Mouse (Mus musculus) lung, embryonic 14.5 days (tissue): Measurements from ENCODE around the gene Qtrt2. TPM values are rescaled to one million over a fixed set of nuclear protein-coding genes. Genes with fewer than 3 reads are reported as not detected.

ENCODE experiments used
- ATAC-seq: fragments of 200-750 bp; cut with Nextera tagmentation; 2 replicates; pipeline ENCODE4 v1.8.0; 2017; ENCODE audit warnings: mild to moderate bottlenecking, moderate TSS enrichment, moderate library complexity; ENCODE audit not compliant: insufficient read depth
- DNase-seq: peaks from one replicate; pipeline ENCODE4 v3.0.0-alpha.2; 2015
- H3K27ac ChIP-seq: fragments of 300-500 bp; sonication (generic); 2 replicates; pipeline ENCODE4 v1.5.1; 2014; ENCODE audit warnings: low read depth, mild to moderate bottlenecking, moderate library complexity
- H3K27me3 ChIP-seq: fragments of 300-500 bp; sonication (generic); 2 replicates; pipeline ENCODE4 v1.6.1; 2014; ENCODE audit warnings: low read length, control low read depth; ENCODE audit not compliant: insufficient read depth
- H3K36me3 ChIP-seq: fragments of 300-500 bp; sonication (generic); 2 replicates; pipeline ENCODE4 v1.6.1; 2014; ENCODE audit warnings: control low read depth; ENCODE audit not compliant: insufficient read depth
- H3K4me1 ChIP-seq: fragments of 300-500 bp; sonication (generic); 2 replicates; pipeline ENCODE4 v1.6.1; 2014; ENCODE audit warnings: antibody characterized with exemption, control low read depth; ENCODE audit not compliant: insufficient read depth
- H3K4me2 ChIP-seq: fragments of 300-500 bp; sonication (generic); 2 replicates; pipeline ENCODE4 v1.6.1; 2014; ENCODE audit warnings: mild to moderate bottlenecking
- H3K4me3 ChIP-seq: fragments of 300-500 bp; sonication (generic); 2 replicates; pipeline ENCODE4 v1.5.1; 2014; ENCODE audit warnings: low read depth, low read length
- H3K9ac ChIP-seq: fragments of 300-500 bp; sonication (generic); 2 replicates; pipeline ENCODE4 v1.6.1; 2014
- H3K9me3 ChIP-seq: fragments of 300-500 bp; sonication (generic); 2 replicates; pipeline ENCODE4 v1.6.1; 2016; ENCODE audit warnings: low read depth, low read length, control low read depth
- CTCF ChIP-seq: IDR thresholded peaks from 2 replicates; pipeline ENCODE4 v1.5.1; 2016; ENCODE audit warnings: antibody characterized with exemption, low read depth
- WGBS: fragments of 180-500 bp; shearing (Covaris S2); extraction: QIAGEN DNeasy Blood & Tissue Kit; methylation state at CpG from one replicate; pipeline ENCODE4 v1.1.7; 2014; 5-methylcytosine and 5-hydroxymethylcytosine counted together
- polyA plus RNA-seq: library from polyadenylated mRNA; unstranded; fragments of >200 nt; fragmentation: Nextera tagmentation; extraction: Ambion mirVana; gene quantifications from 2 replicates; pipeline ENCODE4 v1.2.1, GENCODE M21; 2014

Gene Qtrt2
- polyA plus RNA-seq, 1 experiment from 2014 or later, result 43.0 TPM

GRCm38 (mm10) chr16:43965781-43966389 is 39.3 kb upstream of the Qtrt2 start:
- H3K4me1 ChIP-seq, result no peaks in the 10 kb centered on the region
- H3K9me3 ChIP-seq, result no peaks in the 10 kb centered on the region
- peak; percentile 33 for DNase-seq
- 87% methylated on average over 13 of the region's 13 CpGs for WGBS
- no peak overlapping the region for H3K4me3 ChIP-seq
- no peak for ATAC-seq
- TF ChIP-seq CTCF, result no peak
- no peak overlapping the region for H3K4me2 ChIP-seq
- H3K27ac ChIP-seq, result no peak overlapping the region
- no peaks in the 10 kb centered on the region for H3K27me3 ChIP-seq
- H3K36me3 ChIP-seq, result 0 out of 2 replicates have a peak, but pooled peaks cover 4% of the 10 kb centered on the region
- no peak overlapping the region for H3K9ac ChIP-seq

GRCm38 (mm10) chr16:43963780-43964179 is 37.2 kb upstream of the Qtrt2 start:
- TF ChIP-seq CTCF, result no peak
- ATAC-seq (no peak), DNase-seq (no peak)
- Histone ChIP-seq H3K4me2 (no peak overlapping the region), H3K27ac (no peak overlapping the region), H3K36me3 (0 out of 2 replicates have a peak, but pooled peaks cover 4% of the 10 kb centered on the region), H3K27me3 (no peaks in the 10 kb centered on the region), H3K4me3 (no peak overlapping the region), H3K9me3 (no peaks in the 10 kb centered on the region), H3K4me1 (no peaks in the 10 kb centered on the region), H3K9ac (no peak overlapping the region)
- 82% methylated on average over 3 of the region's 3 CpGs for WGBS

- 88% methylated on average over 9 of the region's 9 CpGs for WGBS
- 0 out of 2 replicates have a peak, but pooled peaks cover 4% of the 10 kb centered on the region for H3K36me3 ChIP-seq
- no peak overlapping the region for H3K4me3 ChIP-seq
- no peak overlapping the region for H3K4me2 ChIP-seq
- ATAC-seq, result no peak
- H3K4me1 ChIP-seq, result no peaks in the 10 kb centered on the region
- H3K27ac ChIP-seq, result no peak overlapping the region
- no peaks in the 10 kb centered on the region for H3K27me3 ChIP-seq
- DNase-seq, result no peak
- H3K9me3 ChIP-seq, result no peaks in the 10 kb centered on the region
- no peak overlapping the region for H3K9ac ChIP-seq
- no peak for TF ChIP-seq CTCF
Measured at GRCm38 (mm10) chr16:43963291-43963690, 36.7 kb upstream of the Qtrt2 start.

GRCm38 (mm10) chr16:43958038-43958437 is 31.4 kb upstream of the Qtrt2 start:
- WGBS, result 83% methylated on average over 4 of the region's 4 CpGs
- no peak for DNase-seq
- no peaks in the 10 kb centered on the region for H3K4me1 ChIP-seq
- no peak for TF ChIP-seq CTCF
- no peak for ATAC-seq
- H3K27ac ChIP-seq, result no peak overlapping the region
- 0 out of 2 replicates have a peak, but pooled peaks cover 5% of the 10 kb centered on the region for H3K36me3 ChIP-seq
- H3K27me3 ChIP-seq, result no peaks in the 10 kb centered on the region
- H3K4me2 ChIP-seq, result no peak overlapping the region
- H3K9ac ChIP-seq, result no peak overlapping the region
- no peak overlapping the region for H3K4me3 ChIP-seq
- no peaks in the 10 kb centered on the region for H3K9me3 ChIP-seq

- WGBS, result 42% methylated on average over 6 of the region's 6 CpGs
- Histone ChIP-seq H3K27me3 (no peaks in the 10 kb centered on the region), H3K4me3 (no peak overlapping the region), H3K9ac (no peak overlapping the region), H3K4me1 (no peaks in the 10 kb centered on the region), H3K27ac (no peak overlapping the region), H3K9me3 (no peaks in the 10 kb centered on the region), H3K36me3 (0 out of 2 replicates have a peak, but pooled peaks cover 5% of the 10 kb centered on the region), H3K4me2 (no peak overlapping the region)
- DNase-seq, result no peak
- no peak for ATAC-seq
- no peak for TF ChIP-seq CTCF
Measured at GRCm38 (mm10) chr16:43954913-43955312, 28.3 kb upstream of the Qtrt2 start.

- no peak for TF ChIP-seq CTCF
- Histone ChIP-seq H3K4me3 (no peak overlapping the region), H3K4me1 (no peaks in the 10 kb centered on the region), H3K4me2 (no peak overlapping the region), H3K9ac (no peak overlapping the region), H3K9me3 (no peaks in the 10 kb centered on the region), H3K27me3 (no peaks in the 10 kb centered on the region), H3K27ac (no peak overlapping the region), H3K36me3 (no peaks in the 10 kb centered on the region)
- DNase-seq, result no peak
- WGBS, result 63% methylated on average over 4 of the region's 4 CpGs
- no peak for ATAC-seq
Measured at GRCm38 (mm10) chr16:43951591-43951990, 25.0 kb upstream of the Qtrt2 start.

GRCm38 (mm10) chr16:43945869-43946268 is 19.3 kb upstream of the Qtrt2 start:
- H3K4me3 ChIP-seq, result no peak overlapping the region
- WGBS, result 33% methylated on average over 3 of the region's 3 CpGs
- no peak overlapping the region for H3K4me2 ChIP-seq
- ATAC-seq (peak; percentile 69; the same call in 1 of the 2 replicates), DNase-seq (peak; percentile 34)
- no peaks in the 10 kb centered on the region for H3K9me3 ChIP-seq
- H3K27me3 ChIP-seq, result no peaks in the 10 kb centered on the region
- H3K4me1 ChIP-seq, result no peaks in the 10 kb centered on the region
- no peak overlapping the region for H3K27ac ChIP-seq
- H3K36me3 ChIP-seq, result no peaks in the 10 kb centered on the region
- H3K9ac ChIP-seq, result no peak overlapping the region
- TF ChIP-seq CTCF, result no peak
